Mouse (Mus musculus): ENCODE data around the gene Cox7b. TPM values are rescaled to one million over a fixed set of nuclear protein-coding genes. Genes with fewer than 3 reads are reported as not detected.
A peak's percentile ranks its signal among the peaks of the same experiment; 100 is the strongest.

The Cox7b gene
- polyA plus RNA-seq, 1 experiment from 2014 or later = 303 TPM

- no peaks in the 10 kb centered on the region for H3K9me3 ChIP-seq (replicated peaks)
- peak overlapping the region; percentile 75 for H3K9ac ChIP-seq
- DNase-seq (no peak), ATAC-seq (ENCODE audit: low read depth) (no peak)
- no peaks in the 10 kb centered on the region for H3K36me3 ChIP-seq
- H3K4me3 ChIP-seq (replicated peaks) = peak overlapping the region; percentile 65
- H3K4me2 ChIP-seq = peak overlapping the region; percentile 67
- 15% methylated on average over 8 of the region's 8 CpGs for WGBS (ENCODE audit: insufficient replicate concordance)
- peak overlapping the region; percentile 61; the same call in 1 of the 2 replicates for H3K27ac ChIP-seq
- H3K27me3 ChIP-seq = no peaks in the 10 kb centered on the region
- peaks cover 17% of the 10 kb centered on the region; the same call in 1 of the 2 replicates for H3K4me1 ChIP-seq (replicated peaks)
These were observed 11.8 kb downstream of the Cox7b start for GRCm38 (mm10) chrX:106027343-106027674.

- no peak overlapping the region for H3K9ac ChIP-seq
- no peaks in the 10 kb centered on the region for H3K36me3 ChIP-seq
- H3K9me3 ChIP-seq (replicated peaks) = no peaks in the 10 kb centered on the region
- WGBS (ENCODE audit: insufficient replicate concordance) = 62% methylated on average over 5 of the region's 5 CpGs
- ATAC-seq (ENCODE audit: low read depth) (no peak), DNase-seq (no peak)
- H3K4me3 ChIP-seq (replicated peaks) = no peak overlapping the region
- 0 out of 2 replicates have a peak overlapping the region, but pooled peaks have one; percentile 14 for H3K4me2 ChIP-seq
- H3K27ac ChIP-seq = no peak overlapping the region
- H3K4me1 ChIP-seq (replicated peaks) = peaks cover 17% of the 10 kb centered on the region; the same call in 1 of the 2 replicates
- H3K27me3 ChIP-seq = no peaks in the 10 kb centered on the region
These were observed 14.7 kb downstream of the Cox7b start for GRCm38 (mm10) chrX:106030176-106030575.

GRCm38 (mm10) chrX:106031124-106031523 is 15.6 kb downstream of the Cox7b start:
- no peak overlapping the region for H3K27ac ChIP-seq
- DNase-seq = no peak
- no peak overlapping the region for H3K4me3 ChIP-seq (replicated peaks)
- no peaks in the 10 kb centered on the region for H3K9me3 ChIP-seq (replicated peaks)
- ATAC-seq (ENCODE audit: low read depth) = no peak
- H3K27me3 ChIP-seq = no peaks in the 10 kb centered on the region
- H3K4me1 ChIP-seq (replicated peaks) = peaks cover 19% of the 10 kb centered on the region; the same call in 1 of the 2 replicates
- H3K36me3 ChIP-seq = no peaks in the 10 kb centered on the region
- no peak overlapping the region for H3K4me2 ChIP-seq
- H3K9ac ChIP-seq = no peak overlapping the region

GRCm38 (mm10) chrX:106035727-106036126 is 20.2 kb downstream of the Cox7b start:
- DNase-seq = no peak

GRCm38 (mm10) chrX:106037185-106037752 is 21.8 kb downstream of the Cox7b start:
- Histone ChIP-seq H3K4me1 (replicated peaks) (peaks cover 19% of the 10 kb centered on the region), H3K36me3 (no peaks in the 10 kb centered on the region), H3K27me3 (no peaks in the 10 kb centered on the region), H3K4me3 (replicated peaks) (no peak overlapping the region), H3K4me2 (no peak overlapping the region), H3K9ac (no peak overlapping the region), H3K27ac (no peak overlapping the region), H3K9me3 (replicated peaks) (no peaks in the 10 kb centered on the region)
- no peak for DNase-seq
- WGBS (ENCODE audit: insufficient replicate concordance) = 56% methylated on average over 3 of the region's 3 CpGs
- no peak for ATAC-seq (ENCODE audit: low read depth)

More at GRCm38 (mm10) chrX:106035727-106036126, 20.2 kb downstream of the Cox7b start:
- Histone ChIP-seq H3K27ac (no peak overlapping the region), H3K36me3 (no peaks in the 10 kb centered on the region), H3K4me1 (replicated peaks) (peaks cover 19% of the 10 kb centered on the region), H3K9ac (no peak overlapping the region), H3K27me3 (no peaks in the 10 kb centered on the region), H3K4me3 (replicated peaks) (no peak overlapping the region), H3K4me2 (no peak overlapping the region), H3K9me3 (replicated peaks) (no peaks in the 10 kb centered on the region)
- 45% methylated on average over 2 of the region's 2 CpGs for WGBS (ENCODE audit: insufficient replicate concordance)
- no peak for ATAC-seq (ENCODE audit: low read depth)

GRCm38 (mm10) chrX:106043863-106044617 is 28.5 kb downstream of the Cox7b start:
- H3K9me3 ChIP-seq (replicated peaks) = no peaks in the 10 kb centered on the region
- no peak overlapping the region for H3K4me3 ChIP-seq (replicated peaks)
- no peaks in the 10 kb centered on the region for H3K27me3 ChIP-seq
- peaks cover 38% of the 10 kb centered on the region for H3K4me1 ChIP-seq (replicated peaks)
- ATAC-seq (ENCODE audit: low read depth) (peak; percentile 75), DNase-seq (peak; percentile 37)
- peak overlapping the region; percentile 37 for H3K9ac ChIP-seq
- no peaks in the 10 kb centered on the region for H3K36me3 ChIP-seq
- peak overlapping the region; percentile 36 for H3K4me2 ChIP-seq
- 27% methylated on average over 8 of the region's 8 CpGs for WGBS (ENCODE audit: insufficient replicate concordance)
- peak overlapping the region; percentile 72 for H3K27ac ChIP-seq

- 59% methylated on average over 2 of the region's 2 CpGs for WGBS (ENCODE audit: insufficient replicate concordance)
- no peak overlapping the region for H3K4me2 ChIP-seq
- ATAC-seq (ENCODE audit: low read depth) (no peak), DNase-seq (no peak)
- H3K27ac ChIP-seq = no peak overlapping the region
- H3K4me1 ChIP-seq (replicated peaks) = peaks cover 38% of the 10 kb centered on the region
- no peaks in the 10 kb centered on the region for H3K9me3 ChIP-seq (replicated peaks)
- no peak overlapping the region for H3K4me3 ChIP-seq (replicated peaks)
- H3K27me3 ChIP-seq = no peaks in the 10 kb centered on the region
- no peaks in the 10 kb centered on the region for H3K36me3 ChIP-seq
- no peak overlapping the region for H3K9ac ChIP-seq
These were observed 30.0 kb downstream of the Cox7b start for GRCm38 (mm10) chrX:106045455-106045854.

GRCm38 (mm10) chrX:106045928-106046327 is 30.4 kb downstream of the Cox7b start:
- Histone ChIP-seq H3K4me1 (replicated peaks) (peaks cover 38% of the 10 kb centered on the region), H3K9me3 (replicated peaks) (no peaks in the 10 kb centered on the region), H3K36me3 (no peaks in the 10 kb centered on the region), H3K27ac (peak overlapping the region; percentile 50), H3K27me3 (no peaks in the 10 kb centered on the region), H3K4me2 (peak overlapping the region; percentile 14; the same call in 1 of the 2 replicates), H3K9ac (no peak overlapping the region), H3K4me3 (replicated peaks) (no peak overlapping the region)
- DNase-seq = peak; percentile 17
- WGBS (ENCODE audit: insufficient replicate concordance) = 40% methylated on average over 9 of the region's 9 CpGs
- peak; percentile 55 for ATAC-seq (ENCODE audit: low read depth)

- Histone ChIP-seq H3K27ac (no peak overlapping the region), H3K4me1 (replicated peaks) (peaks cover 35% of the 10 kb centered on the region), H3K9me3 (replicated peaks) (no peaks in the 10 kb centered on the region), H3K27me3 (no peaks in the 10 kb centered on the region), H3K4me2 (no peak overlapping the region), H3K4me3 (replicated peaks) (no peak overlapping the region), H3K36me3 (no peaks in the 10 kb centered on the region), H3K9ac (no peak overlapping the region)
- DNase-seq = no peak
- ATAC-seq (ENCODE audit: low read depth) = no peak
- 47% methylated on average over 1 of the region's 1 CpGs for WGBS (ENCODE audit: insufficient replicate concordance)
These were observed 32.7 kb downstream of the Cox7b start for GRCm38 (mm10) chrX:106048191-106048590.

Other genes starting within 250 kb of the Cox7b start
- 51.5 and 62.0 TPM in 2 replicates for gene Atrx, start 86.3 kb upstream of the Cox7b start, polyA plus RNA-seq (2015; fragmentation: Nextera tagmentation; extraction: Ambion mirVana)
- 30.9 and 41.9 TPM in 2 replicates for gene Magt1, start 3.8 kb upstream of the Cox7b start, polyA plus RNA-seq (2015; fragmentation: Nextera tagmentation; extraction: Ambion mirVana)
- 6.7 and 8.5 TPM in 2 replicates for gene Atp7a, start 11.6 kb downstream of the Cox7b start, polyA plus RNA-seq (2015; fragmentation: Nextera tagmentation; extraction: Ambion mirVana)
- gene Tlr13, start 127.5 kb downstream of the Cox7b start, polyA plus RNA-seq (2015; fragmentation: Nextera tagmentation; extraction: Ambion mirVana) = 0.43 and 0.67 TPM in 2 replicates
- 172 and 182 TPM in 2 replicates for gene Pgk1, start 171.4 kb downstream of the Cox7b start, polyA plus RNA-seq (2015; fragmentation: Nextera tagmentation; extraction: Ambion mirVana)
- gene Taf9b, start 205.5 kb downstream of the Cox7b start, polyA plus RNA-seq (2015; fragmentation: Nextera tagmentation; extraction: Ambion mirVana) = 6.9 and 8.3 TPM in 2 replicates
- gene Fnd3c2, start 239.7 kb downstream of the Cox7b start, polyA plus RNA-seq (2015; fragmentation: Nextera tagmentation; extraction: Ambion mirVana) = not detected in 2 replicates